Mouse (Mus musculus) CD4-positive, CD25-positive, alpha-beta regulatory T cell (primary cell): ENCODE measurements around the gene Gja4. TPM values are rescaled to one million over a fixed set of nuclear protein-coding genes. Genes with fewer than 3 reads are reported as not detected.

Source experiments
- polyA plus RNA-seq: library from polyadenylated mRNA; unstranded; fragments of 100-300 nt; shearing (Covaris generic); gene quantifications from one replicate; pipeline ENCODE4 v1.2.1, GENCODE M21; 2017

The Gja4 gene
- not detected for polyA plus RNA-seq

DNA sequence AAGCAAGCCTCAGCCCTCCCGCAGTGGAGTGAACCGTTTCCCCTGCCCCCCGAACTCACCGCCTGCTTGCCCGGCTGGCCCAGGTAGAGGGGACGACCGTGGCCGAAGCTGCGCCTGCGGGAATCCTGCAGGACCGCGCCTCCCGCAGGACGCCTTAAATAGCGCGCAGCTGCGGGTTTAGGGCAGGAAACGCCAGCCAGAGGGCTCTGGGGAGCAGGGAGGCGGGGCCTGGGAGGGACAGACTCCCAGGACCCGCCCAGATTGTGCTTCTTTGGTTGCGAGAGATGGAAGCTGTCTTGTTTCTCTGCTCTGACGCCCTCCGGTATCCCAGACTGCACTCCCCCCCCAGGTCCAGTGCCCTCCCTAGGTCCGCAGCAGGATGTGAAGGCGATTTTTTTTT is at the start of gene Gja4:
TSS of gene Gja4 (minus strand) at position 179 of the 400 bp plus-strand sequence.

DNA sequence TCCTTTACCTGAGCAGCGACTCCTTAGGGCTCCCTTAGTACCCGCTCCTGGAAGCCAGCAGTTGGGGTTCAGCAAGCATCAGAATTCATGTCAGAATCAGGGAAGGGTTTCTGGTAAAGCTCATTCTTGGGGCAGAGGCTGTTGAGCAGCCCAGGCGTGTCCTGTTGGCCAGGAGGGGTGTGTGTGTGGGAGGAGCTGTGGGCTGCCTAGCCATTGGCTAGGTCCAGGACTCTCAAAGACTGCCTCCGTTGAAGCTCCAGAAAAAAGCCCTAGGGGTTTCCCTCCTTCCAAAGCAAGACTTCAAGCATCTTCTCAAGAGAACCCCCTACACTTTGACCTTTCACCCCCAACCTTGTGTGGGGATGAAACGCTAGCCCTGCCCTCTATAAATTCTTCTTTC is 44.2 kb upstream of the Gja4 start, which contains the start of gene Gjb5:
TSS of gene Gjb5 (minus strand) at position 164 of the 400 bp plus-strand sequence.

DNA sequence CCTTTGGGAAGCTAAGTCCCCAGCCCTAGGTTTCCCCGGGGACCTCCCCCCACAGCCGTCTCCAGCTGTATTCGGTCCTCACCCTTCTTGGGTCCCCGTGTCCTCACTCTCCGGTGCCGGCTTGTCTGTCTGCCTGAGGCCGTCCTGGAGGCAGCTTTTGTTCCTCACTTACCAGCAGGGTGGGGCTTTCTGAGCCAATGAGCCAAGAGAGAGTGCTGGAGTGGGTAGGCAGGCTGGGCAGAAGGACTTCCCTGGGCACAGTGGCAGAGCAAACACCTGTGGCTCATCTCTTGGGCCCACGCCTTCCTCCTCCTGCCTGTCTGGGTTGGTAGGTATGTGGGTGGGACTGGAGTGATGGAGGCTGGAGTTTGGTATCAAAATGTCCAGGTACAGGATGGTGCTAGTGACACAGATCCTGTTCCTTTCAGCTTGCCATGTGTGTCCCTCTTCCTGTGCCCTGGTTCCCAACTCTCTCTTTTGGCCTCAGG is 40.2 kb upstream of the Gja4 start, which contains the start of gene Gjb4:
TSS of gene Gjb4 (minus strand) at position 131 of the 488 bp plus-strand sequence.

DNA sequence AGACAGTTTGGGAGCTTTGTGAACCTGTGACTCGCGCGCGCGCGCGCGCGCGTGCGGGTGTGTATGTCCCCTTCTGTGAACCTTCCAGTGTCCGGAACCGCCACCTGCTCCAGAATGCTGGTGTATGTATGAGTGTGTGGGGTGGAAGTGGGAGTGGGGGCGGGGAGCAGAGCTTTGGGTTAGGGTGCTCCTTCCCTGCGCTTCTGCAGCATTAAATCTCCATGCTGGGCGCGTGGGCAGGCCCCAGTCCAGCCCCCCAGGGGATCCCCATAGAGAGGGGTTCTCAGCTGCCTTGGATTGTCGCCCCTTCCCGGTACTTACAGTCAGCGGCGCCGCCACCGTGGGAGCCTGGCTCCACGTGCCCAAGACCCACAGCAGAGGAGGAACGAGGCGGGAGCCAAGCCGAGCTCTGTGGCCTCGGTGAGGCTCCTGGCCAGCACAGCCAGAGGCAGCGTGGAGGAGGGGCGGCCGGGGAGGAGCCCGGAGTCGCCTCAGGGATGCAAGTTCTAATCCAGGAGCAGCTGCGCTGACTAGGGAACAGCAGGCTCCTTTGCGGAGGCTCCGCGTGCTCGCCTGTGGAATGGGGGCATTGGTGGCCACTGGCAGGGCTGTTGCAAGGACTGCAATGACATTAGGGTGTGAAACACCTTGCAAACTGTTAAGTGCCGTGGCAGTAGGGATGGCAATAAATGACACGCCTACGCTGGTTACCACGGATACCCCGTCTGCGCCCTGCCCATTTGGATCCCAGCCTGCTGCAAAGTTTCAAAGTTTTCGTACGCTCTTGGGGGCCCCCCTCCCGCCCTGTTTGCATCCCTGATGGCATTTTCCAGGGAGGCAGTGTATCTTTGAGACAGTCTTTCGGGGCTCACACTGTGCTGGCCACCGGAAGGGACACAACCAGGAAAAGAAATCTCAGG is 16.6 kb upstream of the Gja4 start, which contains the start of gene Gjb3:
TSS of gene Gjb3 (minus strand) at position 664 of the 920 bp plus-strand sequence.

Other genes starting within 250 kb of the Gja4 start
- 29.0 TPM for gene Zmym6, start 236.7 kb downstream of the Gja4 start, polyA plus RNA-seq
- gene Tmem35b, start 190.3 kb downstream of the Gja4 start, polyA plus RNA-seq, result 24.2 TPM
- 0.05 TPM for gene Dlgap3, start 144.8 kb downstream of the Gja4 start, polyA plus RNA-seq
- gene Smim12, start 70.3 kb downstream of the Gja4 start, polyA plus RNA-seq, result 45.1 TPM
- gene Gjb3, start 16.8 kb upstream of the Gja4 start, polyA plus RNA-seq, result not detected
- not detected for gene Gjb4, start 40.0 kb upstream of the Gja4 start, polyA plus RNA-seq
- gene Gjb5, start 44.1 kb upstream of the Gja4 start, polyA plus RNA-seq, result not detected